Mouse (Mus musculus): ENCODE measurements around the gene Klrb1.

Klrb1 gene

GRCm38 (mm10) chr6:128733908-128734679, 11.2 kb upstream of the Klrb1 start:
- DNase-seq, result no peak

DNA sequence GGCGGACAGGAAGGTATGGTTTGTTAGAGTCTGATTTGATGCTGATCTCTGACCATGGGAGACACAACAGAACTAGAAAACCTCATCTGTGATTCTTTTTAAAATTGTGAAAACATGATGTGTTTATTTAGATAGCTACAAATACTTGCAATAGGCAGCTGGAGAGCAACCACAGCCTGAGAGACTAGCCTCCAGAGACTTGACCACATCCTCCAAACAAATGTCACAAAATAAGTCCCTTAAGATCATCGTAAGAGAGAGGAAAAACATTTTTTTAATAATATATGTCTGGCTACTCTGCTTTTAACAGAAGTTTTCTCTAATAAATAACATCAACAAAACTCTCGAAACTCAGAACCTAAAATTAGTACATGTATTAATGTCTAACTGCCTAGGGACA, 9.2 kb upstream of the Klrb1 start:
- no peak for DNase-seq

DNA sequence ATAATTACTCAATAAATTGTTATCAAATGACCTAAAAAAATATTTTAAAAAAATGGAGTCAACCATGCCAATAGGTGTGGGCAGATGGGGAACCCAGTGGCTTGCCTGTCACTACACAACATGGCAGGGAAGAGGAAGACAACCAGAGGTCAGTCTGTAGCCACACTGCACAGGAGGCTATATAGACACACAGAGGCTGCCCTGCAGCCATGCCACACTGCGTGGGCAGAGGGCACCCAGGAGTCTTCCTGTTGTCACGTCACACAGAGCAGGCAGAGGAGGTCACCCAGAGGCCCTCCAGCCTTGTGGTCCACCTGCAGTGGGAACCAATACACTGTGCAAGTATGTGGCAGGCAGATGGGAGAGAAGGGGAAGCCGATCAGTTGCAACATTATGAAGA, 21.2 kb downstream of the Klrb1 start:
- no peak for DNase-seq

DNA sequence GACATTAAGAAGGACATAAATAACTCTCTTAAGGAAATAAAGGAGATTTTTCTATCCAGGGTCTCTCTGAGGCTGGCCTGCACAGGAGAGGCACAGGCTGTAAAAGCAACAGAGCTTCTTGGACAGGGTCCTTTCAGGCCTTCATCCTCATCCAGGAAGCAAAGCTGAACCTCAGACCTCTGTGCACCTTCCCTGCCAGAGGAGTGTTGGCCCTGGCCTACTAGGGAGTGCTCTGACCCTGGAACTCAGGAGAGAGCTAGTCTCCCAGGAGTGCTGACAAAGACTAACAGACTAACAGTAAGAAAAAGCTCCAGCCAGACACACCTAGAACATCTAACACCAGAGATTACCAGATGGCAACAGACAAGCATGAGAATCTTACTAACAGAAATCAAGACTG, 43.3 kb downstream of the Klrb1 start:
- DNase-seq, result no peak

DNA sequence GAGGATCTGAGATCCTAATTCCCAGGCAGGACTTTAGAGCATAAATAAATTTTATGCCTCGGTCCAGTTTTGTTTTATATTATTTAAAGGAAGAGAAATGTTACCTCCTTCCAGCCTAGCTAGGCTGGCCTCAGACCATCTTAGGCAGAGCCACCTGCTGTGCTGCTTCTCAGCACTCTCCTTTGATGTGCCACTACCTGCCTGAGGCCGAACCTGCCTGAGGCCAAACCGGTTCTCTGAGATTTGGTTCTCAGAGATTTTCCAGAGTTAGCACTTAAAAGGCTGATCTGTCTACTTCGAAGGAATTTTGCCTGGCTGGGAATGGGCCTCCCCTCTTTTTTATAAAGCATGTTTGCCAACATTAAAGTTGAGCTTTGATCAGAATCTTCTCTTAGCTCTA, 52.9 kb downstream of the Klrb1 start:
- no peak for DNase-seq

DNA sequence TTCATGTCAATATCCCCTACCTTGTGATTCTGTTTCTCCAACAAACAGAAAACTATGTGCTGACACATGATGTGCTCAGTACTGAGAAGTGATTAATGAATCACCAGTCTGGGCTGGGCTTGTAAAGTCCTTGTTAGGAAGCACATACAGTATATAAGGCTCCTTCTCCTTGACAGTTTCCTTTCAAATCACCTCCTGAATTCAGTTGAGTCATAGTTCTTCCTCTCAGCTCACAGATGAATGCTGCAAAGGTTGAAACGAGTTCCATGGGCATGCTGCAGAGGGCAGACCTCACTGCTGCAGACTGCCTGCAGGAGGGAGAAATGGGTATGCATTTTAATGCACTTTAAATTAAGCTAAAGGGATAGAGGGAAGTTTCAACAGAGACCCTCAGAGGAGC, 60.7 kb downstream of the Klrb1 start, which contains the start of gene Clec2h:
Gene Clec2h (plus strand): TSS at position 180 of the 400 bp plus-strand sequence.
- peak; percentile 27 for DNase-seq

- DNase-seq, result no peak
These were observed 61.6 kb downstream of the Klrb1 start for GRCm38 (mm10) chr6:128661249-128661648.
